Mouse (Mus musculus): ENCODE measurements around the gene Alkbh2.

Gene Alkbh2

GRCm38 (mm10) chr5:114146028-114146888 lies 18.2 kb upstream of the Alkbh2 start, which contains the start of gene Acacb:
Gene Acacb, plus strand, starts transcription at chr5:114146535.
- in situ Hi-C loops (cut with MboI, MseI), result no loop called here

- in situ Hi-C loops (cut with MboI, MseI), result no loop called here
These were observed 11.2 kb upstream of the Alkbh2 start for GRCm38 (mm10) chr5:114139175-114139574.

- in situ Hi-C loops (cut with MboI, MseI), result no loop called here
These were observed 10.5 kb upstream of the Alkbh2 start for GRCm38 (mm10) chr5:114138277-114139164.

GRCm38 (mm10) chr5:114137481-114138276 lies 9.7 kb upstream of the Alkbh2 start:
- in situ Hi-C loops (cut with MboI, MseI), result no loop called here

DNA sequence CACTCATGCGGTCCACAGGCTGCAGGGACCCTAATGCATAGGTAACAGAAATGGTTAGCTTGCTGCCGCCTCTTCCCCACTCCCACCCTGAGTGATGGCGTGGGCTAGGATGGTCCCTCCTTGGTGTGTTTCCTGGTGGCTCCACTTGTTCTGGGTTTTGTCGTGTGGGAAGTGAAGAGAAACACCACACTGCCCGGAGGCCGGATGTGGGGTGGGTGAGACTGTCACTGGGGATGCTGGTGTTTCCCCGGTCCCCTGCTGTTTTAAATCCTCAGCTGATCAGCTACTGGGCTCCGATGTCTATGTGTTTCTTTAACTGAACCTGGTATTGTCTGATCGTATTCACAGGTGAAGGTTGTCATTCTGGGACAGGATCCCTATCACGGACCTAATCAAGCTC lies 7.5 kb upstream of the Alkbh2 start:
- in situ Hi-C loops (cut with MboI, MseI), result no loop called here

GRCm38 (mm10) chr5:114134091-114134534 lies 6.1 kb upstream of the Alkbh2 start:
- in situ Hi-C loops (cut with MboI, MseI), result no loop called here

DNA sequence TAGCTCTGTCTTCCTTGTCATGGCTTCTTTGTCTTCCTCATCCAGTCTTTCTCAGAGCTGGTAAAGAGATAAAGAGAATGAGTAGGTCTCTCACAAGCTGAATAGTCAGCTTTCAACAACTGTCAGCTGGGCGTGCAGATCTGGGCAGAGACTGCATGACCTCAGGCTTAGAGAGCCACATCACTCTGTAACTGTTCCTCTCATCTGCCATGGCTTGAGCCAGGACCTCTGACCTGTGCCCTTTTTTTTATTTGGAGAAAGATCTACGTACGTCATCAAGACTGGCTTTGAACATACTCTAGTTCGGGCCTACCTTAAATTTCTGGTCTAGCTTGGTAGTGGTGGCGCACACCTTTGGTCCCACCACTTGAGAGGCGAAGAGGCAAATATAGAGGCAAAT lies 4.8 kb upstream of the Alkbh2 start:
- in situ Hi-C loops (cut with MboI, MseI), result no loop called here

DNA sequence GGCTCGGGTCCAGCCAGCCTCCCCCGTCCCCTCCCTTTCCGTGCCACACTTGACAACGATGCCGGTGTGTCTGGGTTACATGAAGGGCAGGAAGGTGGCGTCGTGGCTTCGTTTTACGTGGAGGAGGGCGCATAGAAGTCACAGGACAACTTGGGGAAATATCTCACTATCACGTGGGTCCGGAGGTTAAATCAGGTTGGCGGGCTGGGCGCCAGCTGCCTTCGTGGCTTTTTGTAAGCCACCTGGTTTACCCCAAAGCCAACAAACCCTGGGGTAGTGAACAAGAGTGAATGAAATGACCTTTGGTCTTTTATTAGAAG lies 3.5 kb upstream of the Alkbh2 start:
- in situ Hi-C loops (cut with MboI, MseI), result no loop called here

DNA sequence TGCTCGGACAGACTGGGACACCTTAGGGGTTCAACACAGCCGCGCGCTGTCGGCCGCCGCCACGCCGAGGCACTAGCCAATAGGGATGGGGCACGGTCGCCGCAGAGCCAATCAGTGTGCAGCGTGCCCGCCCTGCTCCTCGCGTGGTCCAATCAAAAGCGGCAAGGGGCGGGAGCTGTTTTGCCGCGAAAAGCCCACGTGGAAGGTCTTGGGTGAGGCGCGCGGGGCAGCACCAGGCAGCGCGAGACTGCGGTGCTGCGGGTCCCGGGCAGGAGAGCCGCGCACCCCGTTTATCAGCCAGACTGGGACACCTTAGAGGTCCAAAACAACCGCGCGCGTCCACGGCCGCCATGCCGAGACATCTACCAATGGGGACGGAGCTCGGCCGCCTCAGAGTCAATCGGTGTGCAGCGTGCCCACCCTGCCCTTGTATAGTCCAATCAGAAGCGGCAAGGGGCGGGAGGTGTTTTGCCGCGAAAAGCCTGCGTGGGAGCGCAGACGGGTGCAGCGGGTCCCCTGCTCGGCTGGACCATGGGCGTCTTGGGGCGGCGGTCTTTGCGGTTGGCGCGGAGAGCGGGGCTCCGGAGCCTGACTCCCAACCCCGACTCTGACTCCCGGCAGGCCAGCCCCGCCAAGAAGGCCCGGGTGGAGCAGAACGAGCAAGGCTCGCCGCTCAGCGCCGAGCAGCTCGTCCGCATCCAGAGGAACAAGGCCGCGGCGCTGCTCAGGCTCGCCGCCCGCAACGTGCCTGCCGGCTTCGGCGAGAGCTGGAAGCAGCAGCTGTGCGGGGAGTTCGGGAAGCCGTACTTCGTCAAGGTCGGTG lies 2.9 kb upstream of the Alkbh2 start:
- in situ Hi-C loops (cut with MboI, MseI), result no loop called here

DNA sequence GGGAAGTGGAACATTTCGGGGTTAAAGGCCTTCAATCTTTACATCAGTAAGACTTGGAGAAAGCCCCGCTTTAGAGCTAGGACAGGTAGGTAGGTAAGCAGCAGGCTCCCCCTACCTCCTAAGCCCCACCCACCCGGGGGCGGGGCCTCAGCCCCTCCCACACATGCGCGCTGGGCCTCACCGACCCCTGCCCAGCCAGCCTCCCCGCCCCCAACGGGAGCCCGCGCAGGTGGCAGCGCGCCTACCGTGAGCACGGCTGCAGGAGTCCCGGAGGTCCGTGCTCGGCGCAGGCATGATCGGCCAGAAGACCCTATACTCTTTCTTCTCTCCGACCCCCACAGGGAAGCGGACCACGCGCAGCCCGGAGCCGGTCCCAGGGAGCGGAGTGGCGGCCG lies 2.2 kb upstream of the Alkbh2 start, which contains the start of gene Ung:
Gene Ung, plus strand, starts transcription at position 176 of the 395 bp plus-strand sequence.
- in situ Hi-C loops (cut with MboI, MseI), result no loop called here

- in situ Hi-C loops (cut with MboI, MseI), result no loop called here
These were observed 1.7 kb upstream of the Alkbh2 start for GRCm38 (mm10) chr5:114129550-114130210.

DNA sequence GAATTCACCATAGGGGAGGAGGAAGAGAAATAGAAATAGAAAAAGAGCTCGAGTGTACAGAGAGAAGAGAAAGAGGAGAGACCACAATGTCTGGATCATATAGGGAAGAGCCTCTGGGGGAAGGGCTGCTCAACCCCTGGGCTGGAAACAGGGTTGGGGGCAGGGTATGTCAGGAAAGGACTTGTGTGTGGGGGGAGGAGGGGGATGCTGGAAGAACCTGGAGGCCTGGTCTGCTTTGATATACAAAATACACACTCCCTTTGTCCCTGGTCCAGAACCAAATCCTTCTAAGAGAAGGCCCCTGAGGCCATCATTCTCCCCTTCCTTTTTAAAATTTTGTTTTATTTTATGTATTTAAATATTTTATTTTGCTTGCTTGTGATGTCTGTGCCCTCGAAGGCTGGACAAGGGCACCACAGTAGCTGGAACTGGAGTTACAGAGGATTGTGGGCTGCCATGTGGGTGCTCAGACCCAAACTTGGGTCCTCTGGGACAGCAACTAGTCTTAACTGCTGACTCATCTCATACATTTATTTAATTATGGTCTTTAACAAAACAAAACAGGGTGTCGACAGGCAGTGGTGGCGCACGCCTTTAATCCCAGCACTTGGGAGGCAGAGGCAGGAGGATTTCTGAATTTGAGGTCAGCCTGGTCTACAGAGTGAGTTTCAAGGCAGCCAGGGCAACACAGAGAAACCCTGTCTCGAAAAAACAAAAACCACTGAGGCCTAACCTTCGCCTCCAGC lies 1.3 kb downstream of the Alkbh2 start:
- in situ Hi-C loops (cut with MboI, MseI), result no loop called here

DNA sequence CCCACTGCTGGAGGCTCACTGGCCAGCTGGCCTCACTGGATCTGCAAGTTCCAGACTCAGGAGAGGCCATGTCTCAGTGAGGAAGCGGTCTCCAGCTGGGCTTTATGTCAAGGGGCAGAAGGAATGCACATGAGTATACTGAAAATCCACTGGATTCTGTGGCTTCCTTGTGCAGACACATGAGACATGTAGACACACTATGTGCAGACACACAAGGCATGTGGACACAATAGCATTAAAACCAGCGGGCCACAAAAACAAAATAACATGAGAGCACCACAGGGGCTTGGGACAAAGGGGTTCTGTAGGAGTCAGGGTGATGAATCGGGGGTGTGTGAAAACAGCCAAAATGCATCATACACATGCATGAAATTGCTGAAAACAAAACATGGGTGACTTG lies 2.0 kb downstream of the Alkbh2 start:
- in situ Hi-C loops (cut with MboI, MseI), result no loop called here

DNA sequence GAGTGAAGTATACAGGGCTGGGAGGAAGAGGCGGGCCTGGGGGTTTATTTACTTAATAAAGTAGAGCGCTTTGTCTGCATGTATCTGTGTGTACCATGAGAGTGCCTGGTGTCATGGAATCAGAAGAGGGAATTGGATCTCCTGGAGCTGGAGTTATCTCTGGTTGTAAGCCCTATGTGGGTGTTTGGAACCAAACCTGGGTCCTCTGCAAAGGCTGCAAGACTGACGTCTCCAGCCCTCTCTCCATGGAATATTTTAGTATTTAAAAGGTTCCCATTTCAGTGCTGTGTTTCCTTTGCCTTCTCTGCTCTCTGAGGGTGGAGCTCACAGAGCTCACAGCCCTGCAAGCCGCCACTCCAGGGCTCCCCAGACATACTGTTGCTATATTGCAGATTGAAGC lies 8.2 kb downstream of the Alkbh2 start:
- in situ Hi-C loops (cut with MboI, MseI), result no loop called here

- in situ Hi-C loops (cut with MboI, MseI), result no loop called here
These were observed 11.4 kb downstream of the Alkbh2 start for GRCm38 (mm10) chr5:114116586-114116985.

DNA sequence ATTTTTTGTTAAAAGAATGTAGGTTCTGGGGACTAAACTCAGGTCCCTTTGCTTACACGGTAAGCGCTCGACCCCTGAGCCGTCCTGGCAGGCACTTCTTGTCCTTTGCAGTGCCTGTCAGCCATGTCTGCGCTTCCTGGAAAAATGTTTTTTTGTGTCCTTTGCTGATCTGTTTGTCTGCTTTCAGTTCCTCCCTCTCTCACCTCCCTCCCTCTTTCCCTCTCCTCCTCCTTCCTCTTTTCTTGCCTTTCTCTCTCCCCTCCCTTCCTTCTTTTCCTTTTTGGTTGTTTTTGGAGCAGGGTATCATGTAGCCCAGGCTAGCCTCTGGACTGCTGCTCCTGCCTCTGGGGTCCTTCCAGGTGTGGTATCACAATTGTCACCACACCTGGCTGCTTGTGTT lies 13.0 kb downstream of the Alkbh2 start:
- in situ Hi-C loops (cut with MboI, MseI), result no loop called here

DNA sequence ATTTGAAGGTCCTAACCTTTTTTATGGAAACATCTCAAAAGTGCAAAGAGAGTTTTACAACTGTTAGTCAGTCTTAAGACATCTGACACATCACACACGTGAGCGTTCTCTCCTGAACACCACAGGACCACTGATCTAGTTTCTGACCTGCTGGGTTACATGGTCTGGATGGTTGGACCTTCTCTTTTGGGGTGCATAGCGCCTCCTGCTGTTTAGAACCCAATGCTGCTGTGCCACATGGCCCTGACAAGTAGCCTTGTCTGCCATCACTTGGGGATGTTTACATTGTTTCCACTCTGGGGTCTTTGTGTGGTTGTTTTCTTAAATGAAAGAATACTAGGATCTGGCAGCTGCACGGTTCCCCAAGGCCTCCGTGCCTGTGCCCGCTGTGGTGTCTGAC lies 14.7 kb downstream of the Alkbh2 start:
- in situ Hi-C loops (cut with MboI, MseI), result no loop called here

- in situ Hi-C loops (cut with MboI, MseI), result no loop called here
These were observed 21.6 kb downstream of the Alkbh2 start for GRCm38 (mm10) chr5:114106391-114106935.

DNA sequence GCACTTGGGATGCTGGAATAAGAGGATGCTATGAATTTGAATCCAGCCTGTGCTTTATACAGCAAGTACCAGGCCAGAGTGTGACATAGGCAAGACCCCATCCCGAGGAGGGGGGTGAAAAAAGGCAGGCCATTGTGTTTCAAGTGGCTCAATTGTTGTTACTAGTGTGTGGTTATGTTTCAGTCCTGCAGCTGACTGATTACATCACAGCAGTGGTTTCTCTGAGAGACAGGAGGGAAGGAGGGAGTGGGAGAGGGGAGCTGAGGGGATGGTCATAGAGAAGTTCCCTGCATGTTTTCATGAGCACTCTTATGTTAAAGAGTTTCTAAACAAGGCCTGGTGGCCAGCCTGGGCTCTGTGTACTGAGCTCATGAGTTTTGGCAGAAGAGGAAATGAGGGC lies 25.2 kb downstream of the Alkbh2 start:
- in situ Hi-C loops (cut with MboI, MseI), result no loop called here

Data from T-helper 2 cell (primary cell).